Mouse (Mus musculus) limb, embryonic 14.5 days (tissue): Measurements from ENCODE around the gene Zfp408. TPM values are rescaled to one million over a fixed set of nuclear protein-coding genes. Genes with fewer than 3 reads are reported as not detected.

Source experiments
- ATAC-seq: fragments of 200-750 bp; cut with Nextera tagmentation; 2 replicates; pipeline ENCODE4 v1.8.0; 2017; ENCODE audit warnings: low read depth, moderate number of reproducible peaks, moderate TSS enrichment; ENCODE audit not compliant: low FRiP score
- DNase-seq: peaks from one replicate; pipeline ENCODE4 v3.0.0-alpha.2; 2015; ENCODE audit warnings: low spot score
- H3K27ac ChIP-seq: fragments of 300-500 bp; sonication (generic); replicated peaks from 2 replicates; pipeline ENCODE4 v1.5.1; 2014; ENCODE audit warnings: low read depth, mild to moderate bottlenecking, low read length, moderate library complexity, mixed read lengths
- H3K27me3 ChIP-seq: fragments of 300-500 bp; sonication (generic); 2 replicates; pipeline ENCODE4 v1.6.1; 2014; ENCODE audit warnings: low read length, mixed read lengths; ENCODE audit not compliant: control insufficient read depth, insufficient read depth
- H3K36me3 ChIP-seq: fragments of 300-500 bp; sonication (generic); 2 replicates; pipeline ENCODE4 v1.6.1; 2014; ENCODE audit warnings: mild to moderate bottlenecking, low read length, moderate library complexity, mixed read lengths; ENCODE audit not compliant: control insufficient read depth, insufficient read depth
- H3K4me1 ChIP-seq: fragments of 300-500 bp; sonication (generic); 2 replicates; pipeline ENCODE4 v1.6.1; 2014; ENCODE audit warnings: antibody characterized with exemption, low read length, mixed read lengths; ENCODE audit not compliant: control insufficient read depth, insufficient read depth
- H3K4me2 ChIP-seq: fragments of 300-500 bp; sonication (generic); replicated peaks from 2 replicates; pipeline ENCODE4 v1.6.1; 2014; ENCODE audit warnings: low read depth, mild to moderate bottlenecking, low read length, moderate library complexity; ENCODE audit not compliant: severe bottlenecking
- H3K4me3 ChIP-seq: fragments of 300-500 bp; sonication (generic); replicated peaks from 2 replicates; pipeline ENCODE4 v1.5.1; 2014; ENCODE audit warnings: low read length
- H3K9ac ChIP-seq: fragments of 300-500 bp; sonication (generic); 2 replicates; pipeline ENCODE4 v1.6.1; 2014; ENCODE audit warnings: mild to moderate bottlenecking, low read depth, low read length, moderate library complexity; ENCODE audit not compliant: severe bottlenecking
- H3K9me3 ChIP-seq: fragments of 300-500 bp; sonication (generic); 2 replicates; pipeline ENCODE4 v1.6.1; 2016; ENCODE audit warnings: low read length; ENCODE audit not compliant: control insufficient read depth
- POLR2A ChIP-seq: fragments of 200-500 bp; IDR thresholded peaks from 2 replicates; pipeline ENCODE4 v1.8.0; 2012; ENCODE audit warnings: inconsistent platforms, mild to moderate bottlenecking, moderate library complexity, borderline replicate concordance; ENCODE audit not compliant: insufficient read depth, insufficient read length; ENCODE audit errors: extremely low read depth
- WGBS: fragments of 180-500 bp; shearing (Covaris S2); extraction: QIAGEN DNeasy Blood & Tissue Kit; methylation state at CpG from one replicate; pipeline ENCODE4 v1.1.7; 2014; 5-methylcytosine and 5-hydroxymethylcytosine counted together
- polyA plus RNA-seq, 2 experiments: library from polyadenylated mRNA; depleted of rRNA in 1 of 2; stranded (reverse) in 1 of 2; unstranded in 1 of 2; fragments of >200 nt; fragmentation: Nextera tagmentation in 1 of 2; extraction: Ambion mirVana in 1 of 2; gene quantifications; 2 replicates each; pipeline versions ENCODE4 v1.2.1 to v1.2.3; 2012 to 2014

The Zfp408 gene
- polyA plus RNA-seq, 2 experiments = 7.9 to 29.8 TPM

DNA sequence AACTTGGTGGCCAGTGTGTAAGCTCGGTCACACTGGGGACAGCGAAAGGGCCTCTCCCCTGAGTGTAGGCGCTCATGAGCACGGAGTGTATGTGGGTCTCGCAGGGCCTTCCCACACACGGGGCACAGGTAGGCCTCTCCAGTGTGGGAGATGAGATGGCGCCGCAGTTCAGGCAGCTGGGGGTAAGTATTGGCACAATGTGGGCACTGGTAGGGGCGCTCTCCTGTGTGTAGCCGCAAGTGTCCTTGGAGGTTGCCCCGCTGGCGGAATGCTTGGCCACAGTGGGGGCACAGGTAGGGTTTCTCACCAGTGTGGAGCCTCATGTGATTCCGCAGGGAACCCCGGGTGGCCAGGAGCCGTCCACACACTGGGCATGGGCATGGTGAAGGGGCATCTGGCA, 4.2 kb downstream of the Zfp408 start:
- H3K36me3 ChIP-seq = peaks cover 53% of the 10 kb centered on the region
- no peak for TF ChIP-seq POLR2A
- H3K9me3 ChIP-seq = no peaks in the 10 kb centered on the region
- H3K27me3 ChIP-seq = no peaks in the 10 kb centered on the region
- DNase-seq = no peak
- no peak for ATAC-seq
- no peak overlapping the region for H3K4me3 ChIP-seq
- H3K4me1 ChIP-seq = peaks cover 5% of the 10 kb centered on the region
- WGBS = 99% methylated on average over 15 of the region's 15 CpGs
- H3K9ac ChIP-seq = no peak overlapping the region
- H3K27ac ChIP-seq = no peak overlapping the region
- H3K4me2 ChIP-seq = no peak overlapping the region

DNA sequence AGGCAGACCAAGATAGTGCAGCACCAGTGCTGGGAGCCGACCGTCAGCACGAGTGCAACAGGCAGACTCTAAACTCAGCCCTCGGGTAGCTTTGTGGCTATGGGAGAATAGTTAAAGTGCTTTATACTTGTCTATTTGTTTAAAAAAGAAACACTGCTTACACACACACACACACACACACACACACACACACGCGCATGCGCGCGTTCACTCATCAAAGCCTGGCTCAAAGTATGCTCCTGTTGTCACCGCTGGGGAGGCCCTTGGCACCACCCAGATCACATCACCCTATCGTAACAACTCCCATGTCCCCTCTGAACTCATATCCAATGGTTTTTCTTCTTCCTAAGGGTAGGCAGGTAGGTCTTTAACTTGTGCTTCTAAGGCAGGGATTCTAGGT, 5.6 kb downstream of the Zfp408 start:
- TF ChIP-seq POLR2A = no peak
- H3K4me2 ChIP-seq = no peak overlapping the region
- H3K4me3 ChIP-seq = no peak overlapping the region
- H3K4me1 ChIP-seq = peaks cover 5% of the 10 kb centered on the region
- no peaks in the 10 kb centered on the region for H3K9me3 ChIP-seq
- no peak for ATAC-seq
- DNase-seq = no peak
- H3K27me3 ChIP-seq = no peaks in the 10 kb centered on the region
- whole genome bisulfite sequencing = 95% methylated on average over 11 of the region's 11 CpGs
- H3K9ac ChIP-seq = no peak overlapping the region
- peaks cover 53% of the 10 kb centered on the region for H3K36me3 ChIP-seq
- H3K27ac ChIP-seq = no peak overlapping the region

GRCm38 (mm10) chr2:91642825-91643415, 6.7 kb downstream of the Zfp408 start:
- Histone ChIP-seq H3K9ac (no peak overlapping the region), H3K9me3 (no peaks in the 10 kb centered on the region), H3K4me3 (no peak overlapping the region), H3K27me3 (no peaks in the 10 kb centered on the region), H3K4me2 (no peak overlapping the region), H3K4me1 (no peaks in the 10 kb centered on the region), H3K36me3 (peaks cover 52% of the 10 kb centered on the region), H3K27ac (no peak overlapping the region)
- 89% methylated on average over 2 of the region's 2 CpGs for WGBS
- DNase-seq = no peak
- no peak for ATAC-seq
- no peak for TF ChIP-seq POLR2A

- no peaks in the 10 kb centered on the region for H3K4me1 ChIP-seq
- no peaks in the 10 kb centered on the region for H3K9me3 ChIP-seq
- 70% methylated on average over 6 of the region's 6 CpGs for WGBS
- DNase-seq (no peak), ATAC-seq (no peak)
- no peak for TF ChIP-seq POLR2A
- H3K27me3 ChIP-seq = no peaks in the 10 kb centered on the region
- no peak overlapping the region for H3K4me2 ChIP-seq
- peaks cover 13% of the 10 kb centered on the region for H3K36me3 ChIP-seq
- no peak overlapping the region for H3K27ac ChIP-seq
- H3K4me3 ChIP-seq = no peak overlapping the region
- no peak overlapping the region for H3K9ac ChIP-seq
Observed at GRCm38 (mm10) chr2:91638931-91639330, 10.7 kb downstream of the Zfp408 start.

- no peak for TF ChIP-seq POLR2A
- H3K4me1 ChIP-seq = no peaks in the 10 kb centered on the region
- no peaks in the 10 kb centered on the region for H3K27me3 ChIP-seq
- no peaks in the 10 kb centered on the region for H3K36me3 ChIP-seq
- H3K9me3 ChIP-seq = no peaks in the 10 kb centered on the region
- no peak for ATAC-seq
- no peak overlapping the region for H3K27ac ChIP-seq
- 80% methylated on average over 5 of the region's 5 CpGs for WGBS
- H3K4me3 ChIP-seq = no peak overlapping the region
- DNase-seq = no peak
- H3K4me2 ChIP-seq = no peak overlapping the region
- H3K9ac ChIP-seq = no peak overlapping the region
Observed at GRCm38 (mm10) chr2:91636727-91637338, 12.8 kb downstream of the Zfp408 start.
